Mouse (Mus musculus): ENCODE results near the gene Ankib1. TPM values are rescaled to one million over a fixed set of nuclear protein-coding genes. Genes with fewer than 3 reads are reported as not detected.
A peak's percentile ranks its signal among the peaks of the same experiment; 100 is the strongest.

Ankib1 gene
- total RNA-seq, 4 experiments from 2014 or later: 19.1 to 25.8 (median 23.2) TPM

- peak; percentile 33 for DNase-seq (ENCODE audit: low spot score)
These were observed 155.6 kb downstream of the Ankib1 start for GRCm38 (mm10) chr5:3646991-3647707.

- peak; percentile 6 for DNase-seq (ENCODE audit: low spot score)
These were observed 156.2 kb downstream of the Ankib1 start for GRCm38 (mm10) chr5:3646539-3646938.

DNA sequence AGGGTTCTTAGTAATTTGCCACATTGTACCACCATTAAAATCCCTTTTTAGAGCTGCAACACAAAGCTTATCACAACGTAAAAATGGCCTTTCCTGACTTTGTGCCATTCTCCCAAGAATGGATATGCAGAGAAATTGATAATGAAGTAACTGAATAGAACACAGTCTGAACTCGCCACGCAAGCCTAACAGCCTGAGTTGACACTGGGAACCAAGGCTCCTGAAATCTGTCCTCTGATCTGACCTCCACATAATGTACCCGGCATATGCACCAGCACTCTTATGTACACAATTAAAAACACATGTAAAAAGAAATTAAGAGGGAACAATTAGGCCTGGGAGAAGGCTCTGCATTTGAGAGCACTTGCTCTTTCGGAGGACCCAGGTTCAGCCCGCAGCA lies 157.4 kb downstream of the Ankib1 start:
- no peak for DNase-seq (ENCODE audit: low spot score)

DNA sequence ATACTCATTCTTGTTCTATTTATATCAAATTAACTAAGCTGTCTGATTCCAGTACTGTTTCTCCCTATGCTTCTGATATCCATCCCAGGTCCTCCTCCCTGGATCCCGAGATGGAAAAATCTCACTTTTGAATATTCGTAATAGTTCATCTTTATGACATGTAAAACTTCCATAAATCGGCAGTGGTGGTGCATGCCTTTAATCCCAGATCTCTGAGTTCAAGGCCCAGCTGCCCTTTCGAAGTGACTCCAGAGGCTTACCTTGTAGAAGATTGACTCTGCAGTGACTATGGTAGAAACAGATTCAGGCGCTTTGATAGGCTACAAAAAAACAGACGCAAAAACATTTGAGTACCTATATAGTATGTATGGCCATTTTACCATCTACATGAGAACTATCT lies 158.1 kb downstream of the Ankib1 start:
- no peak for DNase-seq (ENCODE audit: low spot score)

Small RNA genes lying within 50 kb of the gene (microRNA-seq; reads per million reads assigned to microRNA genes)
- gene Gm22926 (not detected), gene Gm26238 (not detected)

Other genes starting within 250 kb of the Ankib1 start
- 1 to 10 TPM; 1.0 to 2.6 (median 2.1) TPM for gene 1700109H08Rik, start 231.4 kb downstream of the Ankib1 start, total RNA-seq (2022)
- gene Pex1, start 206.9 kb downstream of the Ankib1 start, total RNA-seq (2022): 1 to 10 TPM; 8.1 to 9.9 (median 8.7) TPM
- 1 to 10 TPM; 3.8 to 7.9 (median 4.7) TPM for gene Rbm48, start 206.3 kb downstream of the Ankib1 start, total RNA-seq (2022)
- gene Tmbim7, start 151.7 kb downstream of the Ankib1 start, total RNA-seq (2022): not detected
- 10 to 100 TPM; 85.9 to 93.7 (median 90.6) TPM for gene Gatad1, start 145.7 kb downstream of the Ankib1 start, total RNA-seq (2022)
- gene Krit1, start 259 bp upstream of the Ankib1 start, total RNA-seq (2022): 10 to 100 TPM; 27.5 to 32.2 (median 31.1) TPM
- under 1 TPM in 2 of 4 experiments, not detected in 2; 0.12 to 0.19 TPM for gene Lrrd1, start 42.2 kb upstream of the Ankib1 start, total RNA-seq (2022)
- gene Mterf1a, start 91.0 kb upstream of the Ankib1 start, total RNA-seq (2022): 1 to 10 TPM; 3.1 to 3.6 (median 3.2) TPM
- gene Akap9, start 125.1 kb upstream of the Ankib1 start, total RNA-seq (2022): 10 to 100 TPM; 40.7 to 52.6 (median 49.2) TPM

Data from heart, adult 8-10 months (tissue).